Mouse (Mus musculus) forebrain, embryonic 11.5 days (tissue): ENCODE results near the gene Pih1d1. TPM values are rescaled to one million over a fixed set of nuclear protein-coding genes. Genes with fewer than 3 reads are reported as not detected.
A peak's percentile ranks its signal among the peaks of the same experiment; 100 is the strongest.
"Not testable (repeated sequence)": the region's sequence is repeated elsewhere in the genome, so short reads cannot be mapped to it uniquely, and the experiment has no call there.

Experiments
- ATAC-seq: fragments of 200-750 bp; cut with Nextera tagmentation; replicated peaks from 2 replicates; pipeline ENCODE4 v1.8.0; 2017; ENCODE audit warnings: moderate TSS enrichment; ENCODE audit not compliant: low FRiP score
- DNase-seq: peaks from one replicate; pipeline ENCODE4 v3.0.0-alpha.2; 2017; ENCODE audit warnings: low spot score
- H3K27ac ChIP-seq: fragments of 300-500 bp; sonication (generic); 2 replicates; pipeline ENCODE4 v1.5.1; 2014; ENCODE audit warnings: low read depth, low read length
- H3K27me3 ChIP-seq: fragments of 300-500 bp; sonication (generic); 2 replicates; pipeline ENCODE4 v1.6.1; 2014; ENCODE audit warnings: mild to moderate bottlenecking, low read length, mixed read lengths; ENCODE audit not compliant: control insufficient read depth, insufficient read depth
- H3K36me3 ChIP-seq: fragments of 300-500 bp; sonication (generic); 2 replicates; pipeline ENCODE4 v1.6.1; 2014; ENCODE audit warnings: mild to moderate bottlenecking, low read length, moderate library complexity, mixed read lengths; ENCODE audit not compliant: control insufficient read depth, insufficient read depth
- H3K4me1 ChIP-seq: fragments of 300-500 bp; sonication (generic); replicated peaks from 2 replicates; pipeline ENCODE4 v1.6.1; 2014; ENCODE audit warnings: low read length, mixed read lengths; ENCODE audit not compliant: control insufficient read depth, insufficient read depth
- H3K4me2 ChIP-seq: fragments of 300-500 bp; sonication (generic); 2 replicates; pipeline ENCODE4 v1.6.1; 2014; ENCODE audit warnings: low read depth, mild to moderate bottlenecking, low read length, moderate library complexity, mixed read lengths; ENCODE audit not compliant: severe bottlenecking
- H3K4me3 ChIP-seq: fragments of 300-500 bp; sonication (generic); 2 replicates; pipeline ENCODE4 v1.5.1; 2014; ENCODE audit warnings: low read depth, low read length
- H3K9ac ChIP-seq: fragments of 300-500 bp; sonication (generic); 2 replicates; pipeline ENCODE4 v1.6.1; 2014; ENCODE audit warnings: low read length
- H3K9me3 ChIP-seq: fragments of 300-500 bp; sonication (generic); 2 replicates; pipeline ENCODE4 v1.6.1; 2016; ENCODE audit warnings: low read length, mixed read lengths; ENCODE audit not compliant: control insufficient read depth
- WGBS: fragments of 180-500 bp; shearing (Covaris S2); extraction: QIAGEN DNeasy Blood & Tissue Kit; methylation state at CpG from one replicate; pipeline ENCODE4 v1.1.7; 2014; 5-methylcytosine and 5-hydroxymethylcytosine counted together
- polyA plus RNA-seq: library from polyadenylated mRNA; unstranded; fragments of >200 nt; fragmentation: Nextera tagmentation; extraction: Ambion mirVana; gene quantifications from 2 replicates; pipeline ENCODE4 v1.2.1, GENCODE M21; 2014

The Pih1d1 gene
- polyA plus RNA-seq, 1 experiment from 2014 or later: 95.9 TPM

DNA sequence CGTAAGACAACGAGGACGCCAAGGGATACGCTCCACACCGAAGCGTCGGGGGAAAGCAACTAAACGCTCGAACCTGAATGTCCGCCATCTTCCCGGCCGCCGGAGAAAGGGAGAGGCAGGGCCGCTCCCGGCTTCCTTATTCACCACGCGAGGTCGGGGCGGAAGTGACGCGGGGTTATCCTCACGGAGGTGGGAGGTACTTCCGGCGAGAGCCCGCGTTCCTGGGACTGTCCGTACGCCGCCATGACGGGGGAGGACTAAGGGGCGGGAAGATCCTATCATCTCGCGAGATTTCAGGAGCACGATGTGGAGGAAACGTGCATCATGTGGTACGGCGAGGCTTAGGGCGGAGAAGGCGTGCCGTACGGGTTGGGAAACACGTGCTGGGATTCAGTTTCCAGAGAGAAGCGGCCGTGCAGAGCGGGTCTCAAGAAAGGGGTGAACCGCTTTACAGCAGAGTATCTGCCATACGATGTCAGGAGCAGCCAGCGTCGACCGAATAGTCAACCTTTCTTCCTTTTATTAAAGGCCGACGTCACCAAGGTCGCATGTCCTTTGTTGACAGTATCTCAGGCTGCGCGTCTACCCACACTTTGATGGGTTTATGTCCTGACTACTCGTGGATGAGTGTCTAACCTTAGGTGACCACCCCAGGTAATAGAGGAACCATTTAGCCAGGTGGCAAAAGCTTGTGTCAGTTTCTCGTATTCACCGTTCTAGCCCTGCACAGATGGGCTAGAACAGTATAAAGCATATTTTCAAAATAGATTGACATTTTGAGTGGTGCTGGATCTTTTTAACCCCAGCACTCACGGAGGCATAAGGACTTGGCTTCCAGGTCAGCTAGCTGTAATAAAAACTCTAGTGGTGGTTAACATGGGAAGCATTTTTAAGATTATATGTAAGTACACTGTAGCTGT is 29.6 kb upstream of the Pih1d1 start, which contains the start of gene Rps11:
Gene Rps11, minus strand, starts transcription at position 216 of the 920 bp plus-strand sequence.
- H3K4me2 ChIP-seq: peak within 1 kb of the TSS; percentile 76
- H3K9ac ChIP-seq: peak within 1 kb of the TSS; percentile 99
- DNase-seq: peak; percentile 99
- no peaks in the 10 kb centered on the region for H3K27me3 ChIP-seq
- H3K27ac ChIP-seq: peak within 1 kb of the TSS; percentile 93
- peak within 1 kb of the TSS; percentile 87 for H3K4me3 ChIP-seq
- H3K9me3 ChIP-seq: no peaks in the 10 kb centered on the region
- peaks cover 40% of the 10 kb centered on the region for H3K36me3 ChIP-seq
- ATAC-seq: peak; percentile 81
- whole genome bisulfite sequencing: under 1% methylated on average over 59 of the region's 59 CpGs
- H3K4me1 ChIP-seq: peaks cover 28% of the 10 kb centered on the region

DNA sequence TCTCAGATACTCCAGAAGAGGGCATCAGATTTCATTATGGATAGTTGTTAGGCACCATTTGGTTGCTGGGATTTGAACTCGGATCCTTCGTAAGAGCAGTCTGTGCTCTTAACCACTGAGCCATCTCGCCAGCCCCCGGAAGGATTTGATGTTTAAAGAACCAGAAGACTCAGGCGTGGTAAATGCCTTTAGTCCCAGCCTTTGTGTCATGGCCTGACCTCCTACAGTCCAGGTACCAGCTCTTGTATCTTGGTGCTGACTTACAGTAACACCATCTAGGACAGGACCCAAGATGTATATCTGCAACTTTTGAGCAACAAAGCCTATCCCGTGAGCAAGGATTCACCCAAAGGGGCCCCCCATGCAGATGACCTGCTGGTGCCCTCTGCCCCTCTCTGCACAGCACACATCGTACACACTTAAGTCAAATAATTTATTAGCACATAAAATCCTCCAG is 28.9 kb upstream of the Pih1d1 start:
- H3K27me3 ChIP-seq: no peaks in the 10 kb centered on the region
- peak; percentile 68 for DNase-seq
- H3K9me3 ChIP-seq: no peaks in the 10 kb centered on the region
- 18% methylated on average over 7 of the region's 7 CpGs for WGBS
- H3K36me3 ChIP-seq: peaks cover 36% of the 10 kb centered on the region
- peak overlapping the region; percentile 93; the same call in 1 of the 2 replicates for H3K27ac ChIP-seq
- H3K4me2 ChIP-seq: peak overlapping the region; percentile 53
- peaks cover 32% of the 10 kb centered on the region for H3K4me1 ChIP-seq
- no peak for ATAC-seq
- no peak overlapping the region for H3K4me3 ChIP-seq
- no peak overlapping the region; the same call in 1 of the 2 replicates for H3K9ac ChIP-seq

DNA sequence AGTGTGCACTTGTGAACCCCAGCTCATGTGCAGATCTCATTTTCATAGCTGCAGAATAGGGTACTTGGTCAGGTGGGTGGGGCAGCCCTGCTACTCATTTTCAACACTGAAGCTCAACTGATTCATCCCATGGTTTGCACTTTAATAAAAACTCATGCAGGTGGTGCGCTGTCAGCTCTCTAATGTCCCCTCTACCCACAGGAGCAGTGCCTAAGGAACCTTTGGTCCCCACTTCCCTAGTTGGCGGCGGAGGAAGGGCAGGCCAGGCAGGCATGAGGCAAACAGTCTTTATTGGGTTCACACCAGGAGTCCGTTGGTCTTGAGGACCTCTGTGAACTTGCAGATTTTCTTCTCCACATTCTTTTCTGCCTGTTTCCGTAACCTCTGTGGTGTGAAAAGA is 28.5 kb upstream of the Pih1d1 start:
- not testable (repeated sequence) for H3K9me3 ChIP-seq, H3K4me3 ChIP-seq, H3K27me3 ChIP-seq, H3K9ac ChIP-seq, DNase-seq, ATAC-seq, H3K4me2 ChIP-seq
- WGBS: 65% methylated on average over 5 of the region's 5 CpGs
- peaks cover 31% of the 10 kb centered on the region for H3K36me3 ChIP-seq
- H3K4me1 ChIP-seq: peaks cover 32% of the 10 kb centered on the region
- H3K27ac ChIP-seq: peak overlapping the region; percentile 93; the same call in 1 of the 2 replicates

DNA sequence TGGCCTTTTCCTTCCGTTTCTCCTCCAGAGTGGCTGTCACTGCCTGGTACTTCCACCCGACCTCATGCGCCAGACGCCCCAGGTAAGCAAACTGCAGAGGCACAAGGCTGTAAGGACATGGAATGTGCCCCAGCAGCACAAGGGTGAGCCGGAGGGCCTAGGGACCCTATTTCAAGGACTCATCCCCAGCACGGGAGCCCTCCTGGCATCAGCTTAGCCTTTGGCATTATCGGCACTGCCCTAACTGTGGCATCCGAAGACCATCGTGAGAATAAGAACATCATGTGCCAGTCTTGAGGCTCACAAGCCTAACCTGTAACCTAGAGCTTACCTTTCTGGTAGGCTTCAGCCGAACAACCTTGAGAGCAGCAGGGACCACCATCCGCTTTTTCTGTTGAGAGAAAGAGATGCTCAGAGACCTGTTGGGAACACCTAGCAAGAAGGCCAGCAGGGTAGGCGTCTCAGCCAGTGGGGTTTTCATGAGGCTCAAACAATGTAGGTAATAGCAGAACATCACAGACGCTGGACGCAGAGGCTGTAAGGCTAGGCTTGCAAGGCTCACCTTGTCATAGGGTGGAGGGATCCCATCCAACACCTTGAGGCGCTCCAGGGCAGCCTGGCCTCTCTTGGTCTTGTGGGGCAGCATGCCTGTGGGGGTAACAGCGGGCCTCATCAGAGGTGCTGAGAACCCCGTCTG is 27.8 kb upstream of the Pih1d1 start:
- no peaks in the 10 kb centered on the region for H3K9me3 ChIP-seq
- H3K4me1 ChIP-seq: peaks cover 32% of the 10 kb centered on the region
- H3K36me3 ChIP-seq: peaks cover 25% of the 10 kb centered on the region
- peak overlapping the region; percentile 100 for H3K9ac ChIP-seq
- peak overlapping the region; percentile 97 for H3K4me3 ChIP-seq
- WGBS: 78% methylated on average over 17 of the region's 17 CpGs
- H3K27me3 ChIP-seq: no peaks in the 10 kb centered on the region
- ATAC-seq (no peak), DNase-seq (peak; percentile 63)
- H3K27ac ChIP-seq: peak overlapping the region; percentile 88
- H3K4me2 ChIP-seq: peak overlapping the region; percentile 97

DNA sequence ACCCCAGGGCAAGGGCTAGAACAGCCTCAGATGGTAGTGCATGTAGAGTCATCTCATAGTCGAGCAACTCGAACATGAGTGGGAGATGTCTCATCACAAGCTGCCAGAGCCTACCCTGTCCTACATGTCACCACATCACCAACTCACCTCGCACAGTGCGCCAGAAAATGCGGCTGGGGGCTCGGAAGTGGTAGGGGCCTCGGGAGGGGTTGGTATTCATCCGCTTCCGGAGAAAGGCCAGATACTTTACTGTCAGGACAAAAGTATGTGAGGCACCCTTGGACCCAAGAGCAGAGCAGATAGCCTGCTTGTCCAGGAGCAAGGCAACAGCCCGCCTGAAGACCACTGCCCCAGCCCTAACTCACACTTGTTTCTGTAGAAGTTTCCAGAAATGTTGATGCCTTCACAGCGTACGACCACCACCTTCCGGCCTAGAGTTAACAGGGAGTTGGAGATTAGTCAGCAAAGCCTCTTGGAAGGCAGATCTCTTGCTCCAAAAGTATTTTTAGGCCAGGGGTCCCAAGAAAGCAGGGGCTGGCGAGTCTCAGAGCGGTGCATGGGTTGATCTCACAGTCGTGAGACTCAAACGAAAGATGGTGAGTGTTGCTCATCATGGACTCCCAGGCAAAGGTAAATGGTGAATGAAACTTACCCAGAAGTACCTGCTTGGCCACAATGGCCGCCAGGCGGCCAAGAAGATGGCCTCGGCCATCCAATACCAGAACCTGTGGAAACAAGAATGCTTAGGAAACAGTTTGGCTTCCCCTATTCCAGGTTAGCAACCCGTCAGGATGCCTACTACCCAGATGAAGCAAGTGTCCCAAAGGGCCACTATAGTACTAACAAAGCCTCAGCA is 27.0 kb upstream of the Pih1d1 start:
- H3K27me3 ChIP-seq: no peaks in the 10 kb centered on the region
- 54% methylated on average over 21 of the region's 21 CpGs for WGBS

DNA sequence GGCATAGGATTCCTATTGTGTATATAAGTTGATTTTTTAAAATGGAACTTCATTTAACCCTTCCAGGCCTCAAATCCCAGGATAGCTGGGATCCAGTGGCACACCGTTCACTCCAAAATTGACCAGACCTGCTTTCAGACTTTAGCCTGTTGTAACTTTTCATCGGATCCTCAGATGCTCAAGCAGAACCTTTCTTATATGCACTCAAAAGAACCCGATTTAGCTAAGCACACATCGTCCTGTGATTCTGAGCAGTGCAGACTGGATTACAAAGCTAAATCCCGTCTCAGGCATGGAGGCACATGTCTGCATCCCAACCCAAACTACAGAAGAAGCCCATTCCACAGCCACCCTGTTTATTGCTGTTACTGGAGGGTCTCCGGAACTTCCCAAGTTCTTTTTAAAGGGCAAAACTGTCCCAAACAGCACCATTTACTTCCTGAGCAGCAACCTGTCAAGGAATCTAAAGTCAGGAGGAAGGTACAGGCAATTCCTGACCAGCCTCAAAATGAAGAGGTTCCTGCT is 26.3 kb upstream of the Pih1d1 start:
- Histone ChIP-seq H3K36me3 (peaks cover 13% of the 10 kb centered on the region), H3K4me3 (peak overlapping the region; percentile 97), H3K4me2 (peak overlapping the region; percentile 97), H3K27me3 (no peaks in the 10 kb centered on the region), H3K4me1 (peaks cover 28% of the 10 kb centered on the region), H3K9me3 (no peaks in the 10 kb centered on the region), H3K27ac (peak overlapping the region; percentile 88), H3K9ac (peak overlapping the region; percentile 100)
- DNase-seq: no peak
- under 1% methylated on average over 6 of the region's 6 CpGs for WGBS
- ATAC-seq: no peak

More for the DNA sequence above, 27.0 kb upstream of the Pih1d1 start:
- H3K9ac ChIP-seq: peak overlapping the region; percentile 100
- ATAC-seq: no peak
- peak overlapping the region; percentile 88 for H3K27ac ChIP-seq
- peak overlapping the region; percentile 97 for H3K4me3 ChIP-seq
- H3K4me1 ChIP-seq: peaks cover 30% of the 10 kb centered on the region
- H3K9me3 ChIP-seq: no peaks in the 10 kb centered on the region
- no peak for DNase-seq
- H3K36me3 ChIP-seq: peaks cover 17% of the 10 kb centered on the region
- H3K4me2 ChIP-seq: peak overlapping the region; percentile 97

DNA sequence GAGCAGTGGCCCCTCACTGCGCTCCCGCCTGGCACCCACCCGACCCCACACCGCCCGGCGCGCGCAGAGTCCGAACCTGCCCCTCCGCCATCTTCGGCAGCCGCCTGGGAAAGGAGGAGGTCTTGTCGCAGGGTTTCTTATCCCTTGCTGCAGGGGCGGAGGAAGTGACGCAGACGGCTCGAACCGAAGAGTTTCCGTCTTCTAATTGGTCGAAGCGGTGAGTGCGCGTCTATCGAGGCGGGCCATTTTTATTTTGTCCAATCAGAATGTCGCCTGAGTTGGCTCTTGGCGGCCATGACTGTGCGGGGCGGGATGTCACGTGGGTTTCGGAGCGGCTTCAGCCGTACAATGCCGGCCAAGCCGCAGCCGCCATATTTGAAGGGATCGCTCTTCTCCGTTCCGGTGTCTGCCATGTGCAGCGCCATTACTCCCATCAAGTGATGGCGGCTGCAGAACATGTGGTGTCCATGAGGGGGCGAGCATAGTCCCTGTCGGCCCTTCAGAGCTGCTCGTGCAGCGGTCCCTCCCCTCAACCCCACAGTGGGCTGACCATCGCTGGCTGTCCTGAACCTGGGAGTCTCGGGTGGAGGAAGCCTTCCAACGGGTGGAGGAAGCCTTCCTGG is 25.4 kb upstream of the Pih1d1 start, which contains the start of gene Rpl13a:
Gene Rpl13a, minus strand, starts transcription at position 138 of the 623 bp plus-strand sequence.
- peak; percentile 99 for DNase-seq
- H3K36me3 ChIP-seq: peaks cover 9% of the 10 kb centered on the region
- peaks cover 22% of the 10 kb centered on the region for H3K4me1 ChIP-seq
- H3K27me3 ChIP-seq: no peaks in the 10 kb centered on the region
- H3K4me2 ChIP-seq: peak within 1 kb of the TSS; percentile 97
- H3K9ac ChIP-seq: peak within 1 kb of the TSS; percentile 100
- WGBS: 0% methylated on average over 48 of the region's 48 CpGs
- no peaks in the 10 kb centered on the region for H3K9me3 ChIP-seq
- H3K27ac ChIP-seq: peak within 1 kb of the TSS; percentile 90
- H3K4me3 ChIP-seq: peak within 1 kb of the TSS; percentile 97
- ATAC-seq: peak; percentile 93
